Mouse (Mus musculus) brown adipose tissue, adult 24 weeks (tissue): ENCODE data around the gene Trappc10. TPM values are rescaled to one million over a fixed set of nuclear protein-coding genes. Genes with fewer than 3 reads are reported as not detected.
A peak's percentile ranks its signal among the peaks of the same experiment; 100 is the strongest.

Experiments used
- H3K27ac ChIP-seq: fragments of 200-500 bp; replicated peaks from 2 replicates; pipeline ENCODE4 v1.5.1; 2012; ENCODE audit warnings: low read depth, mild to moderate bottlenecking, low read length
- H3K4me1 ChIP-seq: fragments of 200-500 bp; 2 replicates; pipeline ENCODE4 v1.6.1; 2012; ENCODE audit warnings: low read length, mixed read lengths; ENCODE audit not compliant: control insufficient read depth, insufficient read depth, insufficient read length
- H3K4me3 ChIP-seq: fragments of 200-500 bp; 2 replicates; pipeline ENCODE4 v1.5.1; 2012; ENCODE audit warnings: low read depth, mild to moderate bottlenecking, low read length, moderate library complexity; ENCODE audit not compliant: insufficient read depth
- polyA plus RNA-seq: library from polyadenylated mRNA; stranded (reverse); fragments of >200 nt; gene quantifications from 2 replicates; pipeline ENCODE4 v1.2.4, GENCODE M21; 2012; ENCODE audit not compliant: missing spikeins, insufficient read depth, insufficient read length

Gene Trappc10
- polyA plus RNA-seq = 22.4 and 23.1 TPM in 2 replicates

DNA sequence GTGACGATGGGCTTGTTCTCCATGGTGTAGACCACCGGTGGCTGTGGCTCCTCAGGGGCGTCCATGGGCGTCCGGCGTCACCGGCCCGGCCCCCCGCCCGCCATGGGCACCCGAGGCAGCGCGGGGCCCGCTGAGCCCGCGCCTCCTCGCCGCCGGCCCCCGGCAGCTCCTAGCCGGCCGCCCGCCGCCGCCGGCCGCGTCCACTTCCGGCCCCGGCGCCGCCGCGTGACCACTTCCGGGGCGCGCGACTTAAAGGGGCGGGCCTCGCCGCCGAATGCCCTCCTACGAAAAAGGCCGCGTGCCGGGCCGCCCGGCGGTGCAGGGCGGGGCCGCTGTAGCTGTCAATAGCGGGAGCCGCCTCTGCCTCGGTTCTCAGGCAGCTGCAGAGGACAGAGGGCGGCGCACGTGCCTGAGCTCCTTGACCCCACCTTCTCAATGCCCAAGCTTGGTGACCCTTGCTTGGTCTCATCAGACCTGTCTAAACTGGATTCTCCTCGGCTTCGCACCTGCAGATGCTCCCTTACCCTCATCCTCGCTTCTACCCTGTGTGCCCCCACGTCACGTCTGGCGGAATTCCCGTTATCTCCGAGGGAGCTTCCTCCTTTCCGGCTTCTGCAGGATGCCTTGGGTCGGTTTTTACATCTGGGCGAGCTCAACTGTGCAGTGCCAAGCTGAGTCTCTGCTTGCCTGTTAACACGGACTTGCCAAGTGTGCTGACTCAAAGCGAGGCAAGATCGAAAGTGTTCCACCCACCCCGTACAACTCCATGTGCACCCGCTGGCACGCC lies at the start of gene Trappc10:
Gene Trappc10 (minus strand): TSS at position 204 of the 787 bp plus-strand sequence.
- Histone ChIP-seq H3K27ac (peak within 1 kb of the TSS; percentile 54), H3K4me1 (peaks cover 9% of the 10 kb centered on the region), H3K4me3 (peak within 1 kb of the TSS; percentile 75)

DNA sequence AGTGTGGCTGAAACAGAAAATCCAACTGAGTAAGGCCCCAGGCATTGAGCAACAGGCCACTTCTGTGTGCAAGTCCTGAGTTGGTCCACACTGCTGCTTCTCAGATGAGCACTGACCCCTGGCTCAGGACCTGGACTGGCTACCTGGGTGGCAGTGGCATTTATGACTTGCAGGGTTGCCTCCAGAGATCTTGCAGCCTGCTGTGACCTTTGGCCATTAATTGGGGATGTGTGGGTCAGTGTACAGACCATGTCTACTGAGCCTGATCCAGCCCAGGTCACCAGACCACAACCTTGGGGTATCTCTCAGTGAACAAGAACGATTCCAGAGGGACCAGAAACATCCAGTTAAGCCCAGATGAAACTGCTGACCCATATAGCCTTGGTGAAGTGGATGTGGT lies 49.1 kb upstream of the Trappc10 start:
- peaks cover 14% of the 10 kb centered on the region for H3K4me1 ChIP-seq
- no peak overlapping the region for H3K27ac ChIP-seq
- H3K4me3 ChIP-seq = no peak overlapping the region

DNA sequence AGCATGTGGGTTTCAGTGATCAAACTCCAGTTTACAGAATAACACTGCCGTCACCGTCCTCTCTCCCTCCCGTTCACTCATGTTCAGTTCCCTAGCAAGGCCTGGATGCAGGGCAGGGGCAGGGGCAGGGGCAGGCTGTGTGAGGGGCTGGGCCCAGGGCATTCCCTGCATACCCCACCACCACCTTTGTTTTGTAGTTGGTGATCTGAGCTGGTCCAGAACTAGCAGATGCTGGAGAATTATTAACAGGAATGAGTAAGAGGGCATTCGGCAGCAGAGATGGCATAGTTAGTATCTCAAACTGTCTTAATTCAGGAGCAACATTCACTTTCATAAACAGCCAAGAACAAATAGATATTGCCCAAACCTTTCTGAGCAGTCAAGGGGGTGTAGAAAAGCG lies 47.9 kb upstream of the Trappc10 start:
- Histone ChIP-seq H3K4me3 (no peak overlapping the region), H3K27ac (no peak overlapping the region), H3K4me1 (peaks cover 7% of the 10 kb centered on the region)

DNA sequence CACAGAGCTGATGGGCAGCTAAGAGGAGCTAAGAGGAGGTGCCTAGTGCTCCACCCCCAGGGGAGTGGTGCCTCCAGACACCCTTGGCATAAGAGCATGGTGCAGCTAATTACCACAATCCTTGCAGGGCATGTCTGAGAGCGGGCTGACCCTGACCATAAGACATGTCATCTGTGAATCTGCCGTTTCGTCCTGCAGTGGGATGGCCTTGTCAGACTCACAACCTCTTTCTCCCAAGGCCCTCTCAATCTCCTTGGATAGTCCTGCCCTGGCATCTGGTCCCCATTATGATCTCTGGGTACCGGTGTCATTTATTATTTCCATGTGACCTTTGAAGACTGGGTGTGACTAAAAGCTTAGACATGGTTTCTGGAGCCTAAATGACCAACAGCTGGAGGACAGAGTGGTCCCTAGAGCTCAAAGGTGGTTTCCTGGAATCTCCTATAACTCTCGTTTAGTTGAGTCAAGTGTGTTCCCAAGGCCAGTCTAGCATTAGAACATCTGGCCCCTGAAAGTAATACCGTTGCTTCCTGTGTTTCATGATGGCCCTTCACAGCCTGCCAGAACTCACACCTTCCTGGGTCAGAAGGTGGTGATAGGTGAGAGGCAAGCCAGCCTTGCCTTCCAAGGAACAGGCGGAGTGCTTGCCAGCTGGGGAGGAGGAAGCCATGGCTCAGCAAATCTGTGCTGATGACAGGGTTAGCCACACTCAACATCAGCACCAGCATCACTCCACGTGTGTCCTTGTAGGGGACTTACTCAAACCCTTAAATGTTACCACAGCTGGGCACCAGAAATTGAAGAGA lies 46.5 kb upstream of the Trappc10 start:
- Histone ChIP-seq H3K4me1 (peaks cover 2% of the 10 kb centered on the region; the same call in 1 of the 2 replicates), H3K4me3 (no peak overlapping the region), H3K27ac (no peak overlapping the region)

DNA sequence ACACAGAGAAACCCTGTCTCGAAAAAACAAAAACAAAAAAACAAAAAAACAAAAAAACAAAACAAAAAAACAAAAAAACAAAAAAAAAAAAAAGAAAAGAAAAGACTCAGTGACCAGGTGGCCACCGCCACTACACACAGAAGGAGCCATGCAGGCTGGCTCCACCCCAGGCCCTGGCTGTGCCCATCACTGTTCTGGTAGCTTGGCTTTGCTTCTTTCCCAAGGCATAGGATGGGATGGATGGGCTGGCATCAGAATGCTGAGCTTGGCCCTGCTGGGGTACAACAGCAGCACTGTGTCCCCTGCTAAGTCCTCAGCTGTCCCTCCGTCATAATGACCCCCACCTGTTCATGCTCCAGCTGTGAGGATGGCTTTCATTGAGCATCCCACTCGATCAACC lies 44.5 kb upstream of the Trappc10 start:
- peaks cover 2% of the 10 kb centered on the region; the same call in 1 of the 2 replicates for H3K4me1 ChIP-seq
- no peak overlapping the region for H3K4me3 ChIP-seq
- H3K27ac ChIP-seq = no peak overlapping the region

DNA sequence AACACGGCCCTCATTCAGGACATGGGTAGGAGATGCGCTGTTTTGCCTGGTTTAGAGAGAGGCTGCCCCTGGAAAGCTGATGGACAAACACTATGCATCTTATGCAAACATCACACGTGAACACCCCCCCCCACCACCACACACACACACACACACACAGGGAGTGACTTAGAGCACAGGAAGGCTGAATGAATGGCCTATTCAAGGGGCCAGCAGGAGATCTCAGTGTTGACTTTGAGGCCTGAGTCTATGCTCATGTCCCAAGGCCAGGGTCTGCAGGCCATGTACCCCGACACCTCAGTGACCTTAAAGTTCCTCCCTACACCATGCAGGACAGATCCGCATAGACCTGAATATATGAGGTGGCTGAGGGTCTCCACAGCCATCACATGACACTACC lies 43.7 kb upstream of the Trappc10 start:
- Histone ChIP-seq H3K4me3 (no peak overlapping the region), H3K27ac (no peak overlapping the region), H3K4me1 (peaks cover 2% of the 10 kb centered on the region; the same call in 1 of the 2 replicates)

DNA sequence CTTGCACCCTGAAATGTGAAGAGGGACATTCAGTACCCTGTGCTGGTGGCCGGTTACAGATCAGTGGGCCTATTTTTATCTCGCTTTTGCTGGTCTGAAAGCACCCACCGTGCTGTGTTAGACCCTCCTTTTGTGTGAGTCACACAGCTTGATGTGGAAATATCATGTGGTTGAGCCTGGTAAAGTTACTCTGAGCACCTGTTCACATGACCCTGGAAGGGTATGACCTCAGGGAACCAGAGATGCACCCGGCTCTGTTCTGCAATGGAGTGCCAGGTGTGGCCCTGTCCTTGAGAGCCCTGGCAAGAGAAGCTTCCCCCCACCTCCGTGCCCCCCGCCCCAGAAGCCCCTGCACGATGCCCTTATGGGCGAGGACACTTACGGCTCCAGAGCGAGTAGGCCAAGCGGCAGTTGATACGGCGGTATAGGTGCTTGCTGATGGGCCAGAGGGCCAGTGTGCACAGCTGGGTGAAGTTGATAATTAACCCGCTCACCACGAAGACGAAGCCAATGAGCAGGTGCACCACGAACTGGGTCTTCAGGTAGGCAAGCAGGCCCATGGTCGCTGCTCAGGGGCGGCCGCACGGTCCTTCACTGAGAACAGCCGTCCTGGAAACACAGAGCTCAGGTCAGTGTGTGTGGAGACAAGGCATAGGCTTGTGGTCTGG lies 43.2 kb upstream of the Trappc10 start:
- Histone ChIP-seq H3K4me3 (no peak overlapping the region), H3K27ac (no peak overlapping the region), H3K4me1 (0 out of 2 replicates have a peak, but pooled peaks cover under 1% of the 10 kb centered on the region)

DNA sequence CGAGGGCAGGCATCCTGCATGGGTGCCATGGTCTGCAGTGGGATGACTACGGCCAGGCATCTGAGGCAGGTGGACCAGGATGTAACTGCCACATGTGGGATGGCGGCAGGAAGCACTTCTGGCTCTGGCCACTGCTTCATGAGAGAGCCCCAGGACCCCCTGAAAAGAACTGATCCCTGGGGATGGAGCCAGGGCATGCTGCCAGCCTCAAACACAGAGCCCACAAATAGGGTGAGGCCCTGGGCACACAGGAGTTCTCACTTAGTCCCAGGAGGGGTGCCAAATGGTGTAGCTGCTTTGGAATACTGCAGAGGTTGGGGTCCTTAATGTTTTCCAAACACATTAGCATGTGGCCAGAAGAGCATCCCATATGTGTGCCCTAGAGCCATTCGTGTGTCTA lies 41.5 kb upstream of the Trappc10 start:
- no peak overlapping the region for H3K27ac ChIP-seq
- no peak overlapping the region for H3K4me3 ChIP-seq
- no peaks in the 10 kb centered on the region for H3K4me1 ChIP-seq

DNA sequence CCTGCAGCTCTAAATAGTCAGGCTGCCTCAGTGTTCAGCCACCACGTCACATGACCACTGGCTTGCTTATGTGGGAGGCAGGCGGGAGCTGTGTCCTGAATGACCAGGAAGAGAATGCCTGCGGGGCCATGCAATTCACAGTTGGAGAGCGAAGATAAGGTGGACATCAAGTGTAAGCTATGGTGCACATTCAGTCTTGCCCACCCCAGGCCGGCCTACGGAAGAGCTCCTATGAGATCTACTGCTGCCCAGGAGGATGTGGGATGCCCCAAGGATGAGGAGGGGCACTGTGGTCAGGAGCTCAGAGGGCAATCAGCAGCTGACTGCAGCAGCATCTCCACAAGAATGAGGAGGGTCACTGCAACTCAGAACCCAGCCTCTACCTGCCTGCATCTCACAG lies 41.0 kb upstream of the Trappc10 start:
- H3K4me3 ChIP-seq = no peak overlapping the region
- H3K27ac ChIP-seq = no peak overlapping the region
- H3K4me1 ChIP-seq = no peaks in the 10 kb centered on the region

DNA sequence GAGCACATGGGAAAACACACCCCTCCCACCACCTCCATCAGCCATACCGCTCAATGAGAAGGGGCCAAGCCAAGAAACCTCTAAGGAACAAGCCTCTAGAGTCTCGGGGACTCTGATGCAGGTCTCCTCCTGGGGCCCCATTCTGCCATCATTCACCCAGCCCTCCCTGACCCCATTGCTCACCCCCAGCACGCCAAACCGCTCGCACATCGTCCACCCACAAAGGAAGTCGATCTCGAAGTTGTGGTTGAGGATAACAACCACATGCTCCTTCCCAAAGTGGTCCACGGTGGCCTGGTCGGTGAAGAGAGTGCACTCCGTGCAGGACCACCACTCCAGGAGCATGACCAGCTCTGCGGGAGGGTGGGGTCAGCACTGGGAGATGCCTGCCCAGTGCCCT lies 40.4 kb upstream of the Trappc10 start:
- H3K27ac ChIP-seq = no peak overlapping the region
- H3K4me3 ChIP-seq = no peak overlapping the region
- H3K4me1 ChIP-seq = no peaks in the 10 kb centered on the region

DNA sequence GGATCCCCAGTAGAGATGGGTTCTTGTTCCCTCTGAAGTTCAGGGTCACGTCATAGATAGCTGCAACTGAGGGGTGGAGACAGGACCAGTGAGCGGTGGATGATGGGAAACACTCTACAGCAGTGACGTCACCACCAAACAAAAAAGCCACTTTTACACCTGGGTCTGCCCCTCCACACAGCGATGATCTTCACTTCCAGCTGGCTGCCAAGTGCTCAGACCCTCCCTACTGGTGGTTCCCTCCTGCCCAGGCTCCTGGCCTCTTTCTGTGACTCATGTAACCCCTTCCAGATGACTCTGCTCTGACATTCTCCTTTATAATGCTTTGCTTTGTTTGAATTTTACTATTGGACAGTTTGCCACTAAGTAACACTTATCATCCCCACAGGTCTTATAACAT lies 38.0 kb upstream of the Trappc10 start:
- no peak overlapping the region for H3K4me3 ChIP-seq
- no peak overlapping the region for H3K27ac ChIP-seq
- H3K4me1 ChIP-seq = no peaks in the 10 kb centered on the region

DNA sequence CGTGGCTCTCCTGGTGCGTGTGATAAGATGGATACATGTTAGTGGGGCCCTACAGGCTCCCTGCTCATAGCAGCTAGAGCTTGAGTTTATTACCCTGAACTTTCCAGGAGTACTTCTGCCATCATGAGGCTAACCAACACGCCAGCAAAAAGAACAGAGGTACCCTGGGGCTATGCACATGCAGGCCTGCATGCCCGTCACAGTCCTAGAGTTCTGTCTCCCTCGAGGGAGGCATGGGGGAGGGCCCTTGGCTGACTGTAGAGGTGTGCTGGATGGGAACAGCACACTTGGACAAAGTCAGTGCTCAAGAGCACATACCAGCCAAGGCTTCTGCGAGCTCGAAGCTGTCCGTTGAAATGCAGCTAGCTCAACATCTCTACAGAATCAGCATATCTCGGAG lies 36.0 kb upstream of the Trappc10 start:
- Histone ChIP-seq H3K4me1 (no peaks in the 10 kb centered on the region), H3K27ac (no peak overlapping the region), H3K4me3 (no peak overlapping the region)

DNA sequence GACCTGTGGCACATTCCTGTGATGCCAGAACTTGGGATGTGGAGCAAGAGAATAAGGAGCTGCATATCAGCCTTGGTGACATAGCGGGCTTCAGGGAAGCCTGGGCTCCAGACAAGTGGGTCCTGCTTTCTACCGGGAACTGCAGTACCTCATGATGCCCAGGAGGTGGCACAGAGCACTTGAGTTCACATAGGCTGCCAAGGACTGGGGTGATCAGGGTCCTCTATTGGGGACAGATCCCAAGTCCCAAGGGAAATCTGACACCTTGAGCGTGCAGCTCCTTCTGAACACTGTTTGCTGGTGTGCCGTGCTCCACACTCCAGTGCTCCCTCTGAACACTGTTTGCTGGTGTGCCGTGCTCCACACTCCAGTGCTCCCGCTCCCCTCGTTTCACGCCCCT lies 34.8 kb upstream of the Trappc10 start:
- Histone ChIP-seq H3K4me1 (no peaks in the 10 kb centered on the region), H3K4me3 (no peak overlapping the region), H3K27ac (no peak overlapping the region)

DNA sequence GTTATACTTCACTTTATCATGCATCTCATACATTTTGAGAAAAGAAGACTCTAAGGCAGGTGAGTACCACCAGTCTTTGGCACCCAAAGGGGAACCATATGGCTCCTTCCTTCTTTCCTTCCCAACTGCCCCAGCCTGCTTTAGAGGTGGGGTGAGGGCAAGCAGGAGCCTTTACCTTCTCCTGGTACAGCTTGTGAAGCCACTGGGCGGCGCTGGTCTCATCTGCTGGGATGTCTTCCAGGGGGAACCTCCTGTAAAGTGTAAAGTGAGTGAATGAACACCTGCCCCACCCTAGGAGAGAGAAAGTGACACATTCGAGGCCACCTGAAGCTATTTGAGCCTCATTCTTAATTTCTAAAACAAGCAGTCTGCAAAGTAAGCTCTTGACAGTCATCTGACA lies 33.4 kb upstream of the Trappc10 start:
- H3K4me3 ChIP-seq = no peak overlapping the region
- H3K4me1 ChIP-seq = no peaks in the 10 kb centered on the region
- H3K27ac ChIP-seq = no peak overlapping the region

DNA sequence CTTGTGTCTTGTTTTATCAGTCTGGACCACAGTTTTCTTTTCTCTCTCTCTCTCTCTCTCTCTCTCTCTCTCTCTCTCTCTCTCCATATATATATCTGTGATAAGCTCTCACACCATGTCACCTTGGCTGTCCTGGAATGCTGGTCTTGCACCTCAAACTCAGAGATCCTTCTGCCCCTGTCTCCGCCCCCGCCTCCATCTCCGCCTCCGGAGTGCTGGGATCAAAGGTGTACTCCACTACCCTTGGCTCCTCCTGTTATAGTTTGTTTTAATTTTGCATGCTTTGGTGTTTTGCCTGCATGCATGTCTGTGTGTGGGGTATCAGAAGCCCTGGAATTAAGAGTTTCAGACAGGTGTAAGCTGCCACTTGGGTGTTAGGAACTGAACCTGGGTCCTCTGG lies 31.8 kb upstream of the Trappc10 start:
- H3K27ac ChIP-seq = no peak overlapping the region
- no peak overlapping the region for H3K4me3 ChIP-seq
- H3K4me1 ChIP-seq = no peaks in the 10 kb centered on the region
